20 mouse cellular contexts compared by ENCODE assay signal in the genomic region with DNA sequence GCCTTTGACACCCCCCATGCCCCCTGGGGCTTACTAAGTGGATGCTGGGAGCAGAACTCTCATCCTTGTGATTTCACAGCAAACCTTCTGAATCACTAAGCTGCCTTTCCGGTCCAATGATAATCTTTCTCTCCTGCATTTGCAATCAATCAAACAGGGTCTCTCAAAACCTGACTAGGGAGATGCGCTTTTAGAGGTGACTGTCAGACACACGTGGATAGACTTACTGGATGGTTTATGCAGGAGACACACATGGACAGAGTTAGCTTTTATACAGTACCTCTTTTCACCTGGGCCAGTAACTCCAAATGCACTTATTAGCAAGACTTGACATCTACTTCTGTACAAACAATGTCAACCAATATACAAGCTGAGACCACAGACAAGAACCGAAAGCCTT. TPM values are rescaled to one million over a fixed set of nuclear protein-coding genes. Genes with fewer than 3 reads are reported as not detected.
DNase-seq lines count a peak whose midpoint lies in the region; TF ChIP-seq lines count a peak whose summit lies in the region.
"Had no signal": no experiment of that assay in that cellular context is flagged by ENCODE, and none has a peak within 500 bp of the region (broad histone marks: within the 10 kb centered on the region; RNA-seq: fewer than 3 reads in every experiment).

No protein-coding gene starts in this region.

- no peak for TF ChIP-seq EP300 in CH12.LX (IDR thresholded peaks at IDR 0.05; ENCODE audit: low read length)

- no peak overlapping the region for H3K9ac ChIP-seq in CH12.LX (ENCODE audit: insufficient read depth, low read depth)
- H3K9ac ChIP-seq: lung, embryonic 14.5 days; neural tube, embryonic 15.5 days had no signal

- intact Hi-C loops in gastrocnemius, adult 2 months (cut with DNase I) = no loop called here

- peaks cover 15 to 55% of the 10 kb centered on the region in 2 experiments for H3K4me1 ChIP-seq in CH12.LX (ENCODE audit: control insufficient read depth in 1 of 2, insufficient read depth in 2 of 2)
- H3K4me1 ChIP-seq: neural tube, embryonic 15.5 days had no signal

- dilution Hi-C loops in CH12.LX (cut with MboI; ENCODE audit: extremely low pct_ligation_motif_present, extremely low pct_unique_long_range_greater_than_20kb, low sequenced_read_pairs) = no loop called here

- H3K79me2 ChIP-seq in CH12.LX (replicated peaks; ENCODE audit: control insufficient read depth, extremely low read depth, insufficient read depth, poor library complexity, severe bottlenecking) = no peaks in the 10 kb centered on the region
- H3K79me2 ChIP-seq in myocyte (ENCODE audit: control insufficient read depth, insufficient read depth) = no peaks in the 10 kb centered on the region

- no peak overlapping the region for H3K4me3 ChIP-seq in gastrocnemius, adult 2 months
- H3K4me3 ChIP-seq in layer of hippocampus, adult 2 months = no peak overlapping the region
- H3K4me3 ChIP-seq in CH12.LX (replicated peaks in 1 of 3; ENCODE audit: low read depth in 2 of 3, low read length in 2 of 3, poor library complexity in 1 of 3) (no peak overlapping the region), myocyte (no peak overlapping the region)
- H3K4me3 ChIP-seq: midbrain, embryonic 10.5 days; neural tube, embryonic 15.5 days had no signal

- no peak for TF ChIP-seq RAD21 in CH12.LX (IDR thresholded peaks at IDR 0.05; ENCODE audit: low read depth, low read length)

- H3K9me3 ChIP-seq in CH12.LX (replicated peaks; ENCODE audit: low read length) = no peaks in the 10 kb centered on the region
- H3K9me3 ChIP-seq: midbrain, embryonic 10.5 days; neural tube, embryonic 15.5 days had no signal

- in situ Hi-C loops in CH12.LX (cut with MboI; ENCODE audit: low pct_ligation_motif_present, low pct_unique_long_range_greater_than_20kb, low sequenced_read_pairs) = no loop called here

- H3K4me2 ChIP-seq in CH12.LX (ENCODE audit: insufficient read depth, low read depth, poor library complexity, severe bottlenecking) (no peak overlapping the region), myocyte (ENCODE audit: low read depth) (peak overlapping the region; percentile 69)
- H3K4me2 ChIP-seq: liver, embryonic 11.5 days; lung, embryonic 14.5 days; neural tube, embryonic 15.5 days had no signal

- H3ac ChIP-seq in myocyte (ENCODE audit: control insufficient read depth, insufficient read length) = no peak overlapping the region

- peak overlapping the region; percentile 84 for H3K27ac ChIP-seq in gastrocnemius, adult 2 months
- peak overlapping the region; percentile 94 for H3K27ac ChIP-seq in layer of hippocampus, adult 2 months
- H3K27ac ChIP-seq in CH12.LX (ENCODE audit: insufficient read depth, low read depth) = peak overlapping the region; percentile 60; the same call in 1 of the 2 replicates
- H3K27ac ChIP-seq: midbrain, embryonic 10.5 days; neural tube, embryonic 15.5 days had no signal

- TF ChIP-seq POLR2A in CH12.LX (IDR thresholded peaks at IDR 0.05; ENCODE audit: low read depth, low read length) (no peak), myocyte (IDR thresholded peaks at IDR 0.05; ENCODE audit: insufficient read length, low read depth) (no peak)

- TF ChIP-seq CTCF in gastrocnemius, adult 2 months (IDR thresholded peaks at IDR 0.05) = no peak
- no peak for TF ChIP-seq CTCF in layer of hippocampus, adult 2 months (conservative IDR thresholded peaks at IDR 0.05)
- TF ChIP-seq CTCF in CH12.LX (conservative IDR thresholded peaks at IDR 0.05 in 1 of 2, IDR thresholded peaks at IDR 0.05 in 1 of 2; ENCODE audit: low read depth in 2 of 2, low read length in 2 of 2) = no peak

- no peak for DNase-seq in gastrocnemius, adult 2 months
- DNase-seq in gastrocnemius, postnatal 10 days = no peak
- no peak for DNase-seq in layer of hippocampus, adult 2 months (ENCODE audit: low spot score in 2 of 2)
- DNase-seq in layer of hippocampus, postnatal 36 days = no peak
- no peak for DNase-seq in CH12.LX (ENCODE audit: extremely low read depth)
- DNase-seq in kidney, postnatal 4 days = no peak
- no peak for DNase-seq in layer of hippocampus, postnatal 14 days (ENCODE audit: low spot score in 2 of 2)
- DNase-seq: adrenal gland, adult 8-10 months; cerebellum, adult 11 months; cerebellum, postnatal 14 days; embryo, embryonic 11 days; kidney, adult 11 months; lung, embryonic 14.5 days; lung, postnatal 4 days; right cerebral cortex, postnatal 25 days had no signal

- H3K27me3 ChIP-seq in CH12.LX (replicated peaks) (no peaks in the 10 kb centered on the region), myocyte (ENCODE audit: control insufficient read depth, insufficient read depth, insufficient read length) (no peaks in the 10 kb centered on the region)
- H3K27me3 ChIP-seq: neural tube, embryonic 15.5 days; Patski had no signal

- H3K36me3 ChIP-seq in CH12.LX (replicated peaks in 1 of 2; ENCODE audit: control insufficient read depth in 1 of 2, insufficient read depth in 1 of 2, low read length in 1 of 2) = peaks cover 41 to 84% of the 10 kb centered on the region in 2 experiments
- H3K36me3 ChIP-seq in myocyte (ENCODE audit: control insufficient read depth, insufficient read depth) = peaks cover 30% of the 10 kb centered on the region

TF ChIP-seq in CH12.LX, 34 proteins besides CTCF, POLR2A, EP300 and RAD21:
- no peak for TF ChIP-seq GABPA (IDR thresholded peaks at IDR 0.05; ENCODE audit: insufficient replicate concordance, low read depth, low read length)
- TF ChIP-seq MXI1 (IDR thresholded peaks at IDR 0.05; ENCODE audit: low read depth, low read length) = no peak
- TF ChIP-seq ELF1 (IDR thresholded peaks at IDR 0.05; ENCODE audit: low read depth, low read length) = no peak
- TF ChIP-seq MAX (IDR thresholded peaks at IDR 0.05; ENCODE audit: low read length) = no peak

TF ChIP-seq in myocyte, 11 proteins besides CTCF, POLR2A, EP300 and RAD21:
- TF ChIP-seq POLR2AphosphoS2 (IDR thresholded peaks at IDR 0.05; ENCODE audit: insufficient read length, low read depth) (no peak), USF1 (IDR thresholded peaks at IDR 0.05; ENCODE audit: low read depth) (no peak), CEBPB (IDR thresholded peaks at IDR 0.05; ENCODE audit: insufficient read depth, poor library complexity, severe bottlenecking) (no peak), TCF12 (IDR thresholded peaks at IDR 0.05; ENCODE audit: insufficient read depth, poor library complexity, severe bottlenecking) (no peak), MYOD1 (IDR thresholded peaks at IDR 0.05; ENCODE audit: control insufficient read depth in 1 of 3, insufficient read length in 2 of 3, low read depth in 2 of 3) (no peak), SRF (IDR thresholded peaks at IDR 0.05; ENCODE audit: control insufficient read depth, insufficient read length, low read depth) (no peak), TCF3 (IDR thresholded peaks at IDR 0.05; ENCODE audit: insufficient read length, low read depth) (no peak), MAX (IDR thresholded peaks at IDR 0.05; ENCODE audit: low read depth) (no peak), E2F4 (IDR thresholded peaks at IDR 0.05; ENCODE audit: insufficient read depth) (no peak), REST (IDR thresholded peaks at IDR 0.05; ENCODE audit: insufficient read depth, insufficient read length) (no peak), MYOG (IDR thresholded peaks at IDR 0.05; ENCODE audit: control insufficient read depth in 1 of 3, insufficient read depth in 1 of 3, insufficient read length in 2 of 3, low read depth in 2 of 3) (no peak)

RNA-seq across cellular contexts. Expression of gene Otulin, which starts 33.0 kb away (rescaled TPM):
- total RNA-seq in gastrocnemius, adult 2 months (2021) = 10 to 100 TPM; 16.2 to 20.7 TPM
- 10 to 100 TPM; 19.5 to 22.9 TPM for total RNA-seq in gastrocnemius, postnatal 10 days (2021)
- 10 to 100 TPM; 19.4 to 23.1 TPM for total RNA-seq in layer of hippocampus, adult 2 months (2021)
- total RNA-seq in layer of hippocampus, postnatal 36 days (2021) = 10 to 100 TPM; 18.4 to 19.4 TPM
- total RNA-seq in CH12.LX (2012; rRNA removed) = 40.0 and 51.2 TPM in 2 replicates
- total RNA-seq in CH12.LX (2014; rRNA removed) = 80.2 and 84.6 TPM in 2 replicates
- polyA plus RNA-seq in CH12.LX (2012; ENCODE audit: insufficient read length, low read depth) = 84.8 and 91.0 TPM in 2 replicates
- 36.9 TPM for polyA plus RNA-seq in myocyte (2012; fragmentation: generic; extraction: Trizol)
- 10 to 100 TPM; 22.0 to 22.4 TPM for total RNA-seq in layer of hippocampus, postnatal 14 days (2021)
